Mouse (Mus musculus): ENCODE results near the gene Cacna1e.

The Cacna1e gene

DNA sequence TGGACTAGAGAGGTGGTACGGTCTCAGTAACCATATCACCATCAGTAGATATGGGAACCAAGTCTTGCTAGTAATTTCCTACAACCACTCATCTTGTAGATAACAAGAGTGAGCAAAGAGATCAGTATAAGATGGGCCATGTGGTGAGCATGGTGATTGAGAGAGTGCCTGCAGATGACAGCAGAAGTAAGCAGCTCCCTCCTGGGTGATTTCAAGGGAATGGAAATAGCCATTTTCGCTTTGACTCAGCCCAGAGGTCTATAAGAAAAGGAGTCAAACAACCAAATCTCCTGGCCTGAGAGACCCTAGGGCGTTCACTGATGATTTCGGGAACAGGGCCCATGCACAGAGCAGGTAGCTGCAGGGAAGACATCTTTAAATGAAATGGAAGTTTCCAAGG, 45.0 kb downstream of the Cacna1e start:
- in situ Hi-C loops (cut with MboI, MseI), result no loop called here

DNA sequence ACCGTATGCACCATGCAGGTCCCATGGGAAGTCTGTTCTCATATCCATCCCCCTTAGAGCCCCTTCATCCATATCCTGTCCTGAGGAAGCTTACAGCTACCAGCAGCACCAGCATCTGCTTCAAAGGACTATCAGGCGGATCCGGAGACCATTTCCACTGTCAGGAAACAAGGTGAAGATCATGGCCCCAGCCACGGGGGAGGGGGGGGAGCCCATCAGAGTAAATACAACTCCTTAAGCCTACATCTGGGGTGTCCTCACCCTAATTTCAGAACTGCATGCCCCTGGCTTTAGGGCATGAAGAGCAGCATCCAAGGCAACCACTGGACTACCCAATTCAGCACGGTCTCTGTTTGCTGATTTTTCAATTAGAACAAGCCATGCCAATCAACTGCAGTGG, 47.8 kb downstream of the Cacna1e start:
- in situ Hi-C loops (cut with MboI, MseI), result no loop called here

DNA sequence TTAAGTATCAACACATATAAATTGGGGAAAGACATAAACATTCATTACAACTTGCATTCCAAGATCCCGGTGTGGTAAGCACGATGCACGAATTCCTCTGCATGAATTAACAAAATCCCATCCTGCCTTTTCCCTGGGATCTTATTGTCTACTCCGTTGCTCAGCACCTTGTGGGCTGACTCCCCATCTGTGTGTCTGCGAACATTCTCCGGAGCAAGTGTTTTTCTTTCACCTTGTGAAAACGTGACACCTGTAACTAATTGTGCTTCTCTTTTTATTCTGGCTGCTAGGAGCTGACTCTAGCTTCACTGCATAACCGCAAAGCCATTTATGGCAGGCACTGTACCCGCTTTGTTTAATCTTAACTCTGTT, 52.1 kb downstream of the Cacna1e start:
- in situ Hi-C loops (cut with MboI, MseI), result no loop called here

DNA sequence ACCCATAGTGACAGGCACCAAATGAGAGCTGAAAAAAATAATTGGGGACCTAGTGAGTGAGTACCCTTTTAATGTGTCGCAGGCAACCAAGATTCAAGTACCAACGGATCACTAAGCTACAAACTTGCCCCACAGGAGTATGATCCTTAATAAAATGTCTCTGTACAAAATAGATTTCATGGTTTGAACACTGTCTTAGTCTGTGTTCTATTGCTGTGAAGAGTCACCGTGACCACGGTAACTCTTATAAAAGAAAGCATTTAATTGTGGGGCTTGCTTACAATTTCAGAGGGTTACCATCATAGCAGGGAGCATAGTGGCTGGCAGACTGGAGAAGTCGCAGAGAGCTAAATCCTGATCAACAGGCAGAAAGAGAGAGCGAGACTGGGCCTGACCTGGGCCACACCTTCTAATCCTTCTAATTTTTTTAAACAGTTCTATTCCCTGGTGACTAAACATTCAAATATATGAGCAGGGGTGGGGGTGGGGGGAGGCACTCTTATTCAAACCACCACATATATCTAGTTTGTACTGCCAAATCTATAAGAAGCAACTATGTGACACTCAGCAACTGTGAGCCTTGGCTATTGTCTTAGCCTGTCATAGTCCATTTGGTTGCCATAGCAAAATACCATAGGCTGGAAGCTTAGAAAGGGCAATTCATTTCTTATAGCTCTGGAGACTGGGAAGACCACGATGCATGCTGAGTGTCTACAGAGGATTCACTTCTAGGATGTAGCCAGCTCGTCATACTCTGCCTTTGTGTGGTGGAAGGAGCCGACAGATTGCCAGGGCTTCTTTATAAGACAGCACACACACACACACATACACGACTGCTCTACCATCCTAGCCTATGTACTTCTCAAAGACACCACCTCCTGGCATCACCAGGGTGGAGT, 52.8 kb downstream of the Cacna1e start:
- in situ Hi-C loops (cut with MboI, MseI), result no loop called here

DNA sequence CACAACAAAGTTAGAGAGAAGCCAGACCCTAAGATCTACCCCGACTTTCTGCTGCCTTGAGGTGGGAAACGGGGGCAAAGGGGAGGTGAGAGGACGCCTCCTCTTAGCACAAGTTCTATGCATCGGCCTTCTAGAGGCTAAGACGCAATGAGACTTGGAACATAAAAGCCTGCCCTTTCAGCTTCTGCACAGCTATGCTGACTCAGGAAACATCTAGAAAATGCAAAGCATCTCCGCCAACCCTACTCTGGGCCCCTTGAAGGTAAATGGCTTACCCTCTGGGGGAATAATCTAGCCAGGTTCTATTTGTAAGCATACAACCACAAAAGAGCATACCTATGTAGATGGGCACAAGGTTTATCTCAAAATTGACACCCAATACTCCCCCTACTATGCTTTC, 54.2 kb downstream of the Cacna1e start:
- in situ Hi-C loops (cut with MboI, MseI), result no loop called here

DNA sequence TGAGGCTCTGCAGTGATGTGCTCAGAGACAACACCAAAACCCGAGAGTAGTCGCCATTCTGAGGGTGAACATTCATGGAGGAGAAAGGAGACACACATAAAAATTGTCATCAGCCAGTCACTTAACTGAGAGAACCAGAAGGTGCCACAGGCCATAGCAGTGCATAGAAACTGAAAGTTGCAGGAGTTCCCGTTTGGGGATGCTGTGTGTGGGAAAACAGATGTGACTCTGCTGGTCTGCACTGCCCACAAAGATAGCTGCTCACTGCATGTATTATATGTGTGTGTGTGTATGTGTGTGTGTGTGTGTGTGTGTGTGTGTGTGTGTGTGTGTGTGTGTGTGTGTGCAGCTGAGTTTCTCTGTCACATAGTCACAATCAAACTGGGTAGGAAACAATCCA, 61.2 kb downstream of the Cacna1e start:
- in situ Hi-C loops (cut with MboI, MseI), result loop anchor here in 1 of 2 experiments (10.0 kb wide), 1 partner anchor 1092 kb away; no protein-coding TSS in a partner anchor

DNA sequence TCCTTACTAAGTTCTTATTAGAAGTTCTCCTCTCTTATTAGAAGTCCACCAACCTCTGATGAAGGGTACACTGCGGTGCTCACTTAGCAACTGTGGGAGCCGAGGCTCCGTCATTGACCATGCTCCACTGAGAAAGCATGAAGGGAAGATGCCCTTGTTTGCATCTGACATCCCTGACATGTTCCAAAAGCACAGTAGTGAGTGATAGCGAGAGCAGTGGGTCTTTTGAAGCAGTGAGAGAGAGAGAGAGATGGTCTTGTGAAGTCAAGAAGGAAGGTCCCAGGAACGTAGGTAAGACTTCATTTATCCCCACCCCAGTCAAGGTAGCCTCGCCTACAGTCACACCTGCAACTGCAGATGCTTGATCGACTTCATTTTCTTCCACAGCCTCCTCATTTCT, 63.9 kb downstream of the Cacna1e start:
- in situ Hi-C loops (cut with MboI, MseI), result loop anchor here in 1 of 2 experiments (10.0 kb wide), 1 partner anchor 1094 kb away; no protein-coding TSS in a partner anchor

DNA sequence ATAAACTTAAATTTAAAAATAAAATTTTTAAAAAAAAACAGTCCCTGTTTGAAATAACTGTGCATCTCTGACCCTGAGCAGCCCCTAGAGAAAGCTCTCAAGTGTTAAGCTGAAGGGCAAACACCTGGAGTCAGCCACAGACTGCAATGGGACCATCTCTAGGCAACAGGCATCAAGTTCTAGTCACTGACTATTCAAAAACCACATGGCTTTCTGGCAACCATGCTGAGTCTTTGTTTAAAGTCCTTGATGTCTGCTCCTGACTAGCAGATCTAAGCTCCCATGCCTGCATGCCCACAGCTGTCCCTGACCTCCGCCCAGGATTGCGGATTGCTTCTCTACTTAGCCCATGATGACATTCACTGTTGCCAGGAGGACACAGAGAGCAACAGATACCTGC, 64.3 kb downstream of the Cacna1e start:
- in situ Hi-C loops (cut with MboI, MseI), result loop anchor here in 1 of 2 experiments (10.0 kb wide), 1 partner anchor 1095 kb away; no protein-coding TSS in a partner anchor

DNA sequence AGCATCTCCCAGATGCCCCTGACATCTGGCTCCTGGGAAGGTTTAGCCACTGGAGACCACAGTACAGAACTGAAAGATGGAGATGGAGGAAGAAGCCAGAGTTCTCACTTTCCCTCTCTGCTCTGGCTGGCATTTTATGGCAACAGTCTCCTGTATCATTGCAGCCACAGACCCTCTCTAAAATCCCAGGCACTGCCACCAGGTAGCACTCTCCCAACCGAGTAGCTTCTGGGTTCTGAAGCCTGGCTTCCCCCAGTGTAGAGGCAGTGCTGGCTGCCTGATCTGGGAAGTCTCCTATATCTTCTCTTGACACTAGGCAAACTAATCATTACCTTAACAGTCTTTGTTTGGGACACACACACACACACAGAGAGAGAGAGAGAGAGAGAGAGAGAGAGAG, 65.6 kb downstream of the Cacna1e start:
- in situ Hi-C loops (cut with MboI, MseI), result no loop called here

DNA sequence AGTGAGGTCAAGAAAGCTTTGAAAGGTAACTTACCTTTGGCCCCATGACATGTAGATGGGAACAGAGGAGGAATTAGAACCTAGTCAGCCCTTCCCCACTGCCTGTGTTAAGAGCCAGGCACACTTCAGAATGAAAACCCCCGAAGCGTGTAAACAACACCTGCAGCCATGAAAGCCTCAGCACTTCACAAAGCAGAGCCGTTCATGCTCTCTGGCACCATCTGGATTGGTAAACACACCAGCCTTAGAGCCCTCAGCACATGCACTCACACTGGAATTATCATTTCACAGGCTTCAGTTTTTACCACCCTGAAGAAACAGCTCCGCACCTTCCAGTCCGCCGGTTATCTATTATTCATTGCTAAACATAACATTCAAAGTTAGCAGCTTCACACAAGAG, 67.5 kb downstream of the Cacna1e start:
- in situ Hi-C loops (cut with MboI, MseI), result no loop called here

DNA sequence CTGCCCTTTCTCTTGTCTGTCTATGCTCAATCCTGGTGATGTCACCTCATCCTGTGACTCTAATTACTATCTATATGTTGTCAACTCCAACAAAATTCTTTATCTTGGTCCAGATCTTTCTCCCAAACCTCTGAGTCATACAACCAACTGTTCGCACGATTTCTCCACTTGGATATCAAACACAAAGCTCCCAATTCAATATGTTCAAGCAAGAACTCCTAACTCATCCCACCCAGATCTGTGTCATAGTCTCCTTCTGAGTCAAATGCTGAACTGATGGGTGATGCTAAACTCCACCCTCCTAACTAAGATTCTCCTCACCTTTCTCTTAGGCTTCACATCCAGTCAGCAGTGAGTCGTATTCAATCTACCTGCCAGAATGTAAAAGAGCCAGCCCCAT, 68.0 kb downstream of the Cacna1e start:
- in situ Hi-C loops (cut with MboI, MseI), result no loop called here

DNA sequence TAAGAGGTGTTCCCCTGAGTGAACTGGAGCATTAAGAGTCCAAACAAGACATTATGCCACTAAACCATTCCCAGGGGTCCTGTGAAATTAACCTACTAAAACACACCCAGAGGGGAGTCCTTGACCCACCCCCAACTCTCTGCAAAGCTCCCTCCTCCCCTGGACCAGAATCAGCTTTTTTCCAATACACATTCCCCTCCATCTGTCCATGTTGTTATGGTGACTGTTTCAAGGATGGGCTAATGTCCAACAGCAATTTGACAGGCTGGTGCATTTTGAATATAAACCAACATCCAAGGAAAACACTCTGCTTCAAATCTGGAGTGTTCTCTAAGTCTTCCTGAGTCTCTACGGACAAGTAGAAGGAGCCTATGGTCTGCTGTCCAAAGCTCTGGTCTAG, 78.6 kb downstream of the Cacna1e start:
- in situ Hi-C loops (cut with MboI, MseI), result no loop called here

DNA sequence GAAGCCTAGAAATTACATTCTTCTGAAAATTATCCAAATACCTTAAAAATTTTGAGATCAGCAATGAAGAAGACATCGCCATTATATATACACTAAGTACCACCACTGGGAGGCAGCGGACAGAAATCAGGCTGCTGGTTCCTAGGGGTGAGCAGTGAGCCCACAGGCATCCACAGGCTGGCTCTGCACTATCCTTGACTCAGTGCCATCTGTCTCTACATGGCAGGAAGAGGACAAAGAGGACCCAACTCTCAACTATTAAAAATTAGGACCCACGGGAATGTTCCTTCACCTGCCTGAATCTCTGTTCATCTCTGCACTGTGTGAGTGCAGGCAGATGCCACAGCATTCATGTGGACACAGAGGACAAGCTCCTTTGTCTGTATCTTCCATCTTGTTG, 79.3 kb downstream of the Cacna1e start:
- in situ Hi-C loops (cut with MboI, MseI), result no loop called here

DNA sequence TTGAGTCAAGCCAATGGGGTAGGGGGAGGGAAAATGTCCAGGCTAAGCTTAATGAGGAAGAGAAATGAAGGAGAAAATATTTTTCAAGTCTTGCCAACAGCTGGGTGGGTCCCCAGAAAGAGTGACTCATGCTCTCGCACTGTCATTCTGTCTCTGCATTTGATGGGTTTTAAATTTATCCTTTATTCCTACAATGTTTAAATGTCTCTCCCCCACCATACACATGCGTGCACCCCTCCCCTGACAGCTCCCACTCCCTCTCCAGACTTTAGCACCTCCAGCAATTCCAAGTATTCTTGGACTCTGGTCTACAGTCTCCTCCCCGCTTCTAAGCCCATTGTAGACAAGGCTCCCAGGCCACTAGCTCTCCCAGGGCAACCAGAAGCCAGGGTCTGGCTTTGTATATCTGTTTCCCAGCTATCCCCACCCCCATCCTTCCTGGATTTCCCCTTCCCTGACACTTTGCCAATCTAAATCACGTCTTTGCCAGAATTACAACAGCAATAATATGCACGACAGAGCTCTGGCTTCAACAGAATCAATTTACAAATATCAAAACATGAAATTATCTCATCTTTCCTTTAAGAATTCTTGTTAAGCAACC, 81.9 kb downstream of the Cacna1e start:
- in situ Hi-C loops (cut with MboI, MseI), result no loop called here

DNA sequence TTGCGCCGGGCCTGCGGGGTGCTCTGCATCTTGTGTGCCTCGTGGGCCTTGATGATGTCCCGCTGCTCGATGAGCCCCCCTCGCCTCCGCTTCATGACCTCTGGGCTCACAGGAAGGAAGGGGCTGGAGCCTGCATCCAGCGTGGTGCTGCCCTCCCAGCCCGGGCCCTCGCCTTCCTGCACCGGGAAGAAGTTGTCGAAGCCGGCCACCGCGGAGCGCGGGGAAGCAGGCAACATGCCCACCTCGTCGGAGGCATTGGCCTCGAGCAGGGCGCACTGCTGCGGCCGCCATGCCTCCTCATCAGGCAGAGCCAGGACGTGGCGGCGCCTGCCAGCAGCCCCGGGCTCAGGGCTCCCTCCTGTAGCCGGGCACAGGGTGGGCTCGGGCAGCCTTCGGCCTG, 85.0 kb downstream of the Cacna1e start:
- in situ Hi-C loops (cut with MboI, MseI), result no loop called here

DNA sequence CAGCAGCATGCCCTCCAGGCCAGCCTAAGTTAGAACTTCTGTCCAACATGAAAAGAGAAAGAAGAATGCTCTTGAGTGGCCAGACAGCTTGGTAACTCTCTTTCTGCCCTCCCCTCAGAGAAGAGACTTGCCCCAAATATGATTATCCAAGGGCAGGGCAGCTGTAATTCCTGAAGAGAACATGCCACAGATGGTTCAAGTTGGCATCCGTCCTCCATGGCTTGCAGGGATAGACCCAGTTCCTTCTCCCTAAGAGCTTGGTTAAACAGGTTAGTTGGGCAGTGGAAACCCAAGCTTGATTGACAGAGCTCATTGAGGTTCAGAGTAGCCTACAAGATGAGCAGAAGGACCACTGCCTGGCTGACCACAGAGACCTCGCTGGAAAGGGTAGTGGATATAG, 85.5 kb downstream of the Cacna1e start:
- in situ Hi-C loops (cut with MboI, MseI), result no loop called here

DNA sequence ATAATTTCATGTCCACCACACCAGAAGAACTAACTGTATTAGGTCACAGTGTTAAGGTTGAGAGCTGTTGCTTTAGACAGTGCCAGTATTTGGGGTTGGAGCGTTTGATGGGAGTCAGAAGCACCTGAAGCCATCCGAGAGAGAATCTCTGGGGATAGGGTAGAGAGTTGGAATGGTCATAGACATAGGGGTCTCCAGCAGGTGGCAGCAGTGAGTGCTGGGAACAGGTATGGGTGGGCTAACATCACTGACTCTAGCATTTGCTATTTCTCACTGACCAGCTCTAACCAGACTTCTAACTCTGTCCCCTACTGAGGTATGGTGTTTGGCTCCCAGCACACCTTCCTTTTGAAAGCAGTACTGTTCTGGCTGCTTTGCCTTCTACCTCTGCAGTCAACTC, 87.6 kb downstream of the Cacna1e start:
- in situ Hi-C loops (cut with MboI, MseI), result no loop called here

DNA sequence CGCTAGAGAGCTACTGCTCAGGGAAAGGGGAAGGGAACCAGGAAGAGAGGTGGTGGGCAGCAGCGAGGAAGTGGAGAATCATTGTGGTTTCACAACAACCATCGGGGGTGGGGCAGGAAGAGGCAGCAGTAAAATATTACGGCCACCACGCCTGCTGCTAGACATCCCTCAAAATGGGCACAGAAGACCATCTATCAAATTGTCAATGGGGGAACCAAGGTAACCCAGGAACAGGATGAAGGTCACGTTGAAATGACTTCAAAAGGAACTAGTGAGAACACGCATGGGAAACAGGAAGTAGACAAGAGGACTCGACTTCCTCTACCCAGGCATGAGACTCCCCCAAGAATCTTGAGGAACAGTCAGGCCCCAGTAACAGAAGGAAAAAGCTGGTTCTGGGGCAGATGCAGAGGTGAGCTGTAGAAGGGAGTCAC, 89.8 kb downstream of the Cacna1e start:
- in situ Hi-C loops (cut with MboI, MseI), result no loop called here

DNA sequence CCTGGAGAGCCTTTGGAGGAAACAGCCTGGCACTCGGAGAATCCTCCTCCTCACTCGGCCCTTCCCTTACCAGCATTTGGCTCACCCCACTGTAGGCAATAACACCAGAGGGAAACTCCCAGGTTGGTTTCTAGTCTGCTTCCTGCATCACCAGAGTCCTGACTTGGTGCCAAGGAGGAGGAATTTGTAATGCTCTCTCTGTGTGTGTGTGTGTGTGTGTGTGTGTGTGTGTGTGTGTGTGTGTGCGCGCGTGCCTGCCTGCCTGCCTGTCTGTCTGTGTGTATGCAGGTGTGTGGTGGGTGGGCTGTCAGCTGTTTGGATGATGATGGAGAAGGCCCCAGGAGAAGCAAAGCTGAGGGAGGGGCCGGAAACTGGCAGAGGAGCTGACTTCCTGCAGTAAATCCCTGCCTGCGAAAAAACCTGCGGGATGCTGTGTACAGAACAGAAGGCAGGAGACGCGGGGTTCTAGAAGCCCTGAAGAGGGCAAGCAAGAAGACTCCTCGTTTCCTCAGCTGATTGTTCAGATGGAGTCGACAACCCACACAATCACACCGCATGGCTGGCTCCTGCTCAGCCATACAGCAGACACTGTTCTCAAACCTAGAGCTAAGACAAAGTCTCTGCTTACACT, 92.6 kb downstream of the Cacna1e start:
- in situ Hi-C loops (cut with MboI, MseI), result no loop called here

DNA sequence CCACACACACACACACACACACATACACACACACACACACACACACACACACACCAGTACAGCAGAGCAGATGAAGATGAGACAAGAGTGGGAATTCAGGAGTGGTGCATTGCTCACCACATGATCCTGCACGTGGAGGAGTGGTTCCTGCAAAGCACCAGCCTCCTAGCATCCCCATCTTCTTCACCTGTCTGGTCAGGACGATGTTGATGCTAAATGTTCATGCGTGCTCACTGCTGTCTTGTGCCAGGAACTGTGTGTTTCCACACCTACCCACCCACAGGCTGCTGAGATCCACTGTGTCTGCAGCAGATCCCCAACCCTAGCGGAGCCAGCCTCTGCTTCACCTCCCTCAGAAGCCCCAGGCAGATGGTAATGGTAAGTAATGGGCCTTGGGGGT, 95.8 kb downstream of the Cacna1e start:
- in situ Hi-C loops (cut with MboI, MseI), result loop anchor here (5.0 to 10.0 kb wide), 4 partner anchors 219 to 736 kb away; no protein-coding TSS in a partner anchor

DNA sequence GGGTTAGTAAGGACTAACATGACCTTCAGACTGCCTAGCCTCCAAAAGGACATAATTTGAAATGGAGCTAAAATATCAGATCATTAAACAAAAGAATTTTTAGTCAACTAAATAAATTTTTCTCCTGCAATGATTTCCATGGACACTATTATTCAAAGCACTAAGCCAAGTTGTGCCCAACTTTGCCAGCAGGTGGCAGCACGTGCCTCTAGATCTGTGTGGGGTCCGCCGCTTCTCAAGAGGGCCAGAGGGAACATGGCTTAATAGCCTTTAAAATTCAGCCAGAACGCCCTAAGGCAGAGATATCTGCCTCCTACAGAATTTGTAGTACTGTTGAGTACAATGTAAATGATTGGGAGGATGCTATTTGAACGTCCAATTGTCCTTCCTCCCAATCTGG, 96.2 kb downstream of the Cacna1e start:
- in situ Hi-C loops (cut with MboI, MseI), result loop anchor here (5.0 to 10.0 kb wide), 4 partner anchors 219 to 737 kb away; no protein-coding TSS in a partner anchor

DNA sequence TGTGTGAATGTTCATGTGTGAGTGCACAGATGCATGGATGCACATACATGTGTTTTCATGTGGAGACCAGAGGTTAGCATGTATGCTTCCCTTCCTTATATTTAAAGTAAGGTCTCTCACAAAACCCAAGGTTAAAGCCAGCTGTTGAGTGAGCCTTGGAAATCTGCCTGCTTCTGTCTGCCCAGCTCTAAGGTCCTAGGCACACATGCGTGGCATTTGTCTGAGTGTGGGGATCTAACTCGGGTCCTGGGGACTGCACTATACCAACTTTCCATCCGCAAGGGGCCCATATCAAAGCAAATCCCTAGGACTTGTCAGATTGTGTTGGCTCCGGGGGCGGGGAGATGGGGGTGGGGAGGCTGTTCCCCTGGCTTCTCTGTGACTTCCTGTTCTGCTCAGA, 96.9 kb downstream of the Cacna1e start:
- in situ Hi-C loops (cut with MboI, MseI), result loop anchor here (5.0 to 10.0 kb wide), 4 partner anchors 220 to 737 kb away; no protein-coding TSS in a partner anchor

Measured in T-helper 17 cell (primary cell).